Mouse (Mus musculus) gastrocnemius, postnatal 14 days (tissue): ENCODE data around the gene Cggbp1. TPM values are rescaled to one million over a fixed set of nuclear protein-coding genes. Genes with fewer than 3 reads are reported as not detected.

Experiments
- DNase-seq: peaks from one replicate; pipeline ENCODE4 v3.0.0; 2021; ENCODE audit warnings: mixed read lengths
- intact Hi-C: fragments of 180-260 bp; cut with DNase I; formaldehyde crosslinking; loops from one replicate; pipeline ENCODE4 v1.15.1; 2025; ENCODE audit warnings: low total_unique reads
- total RNA-seq, 2 experiments: library from RNA; stranded (reverse); gene quantifications; 2 replicates each; pipeline ENCODE4 v1.2.3; 2021

The Cggbp1 gene
- total RNA-seq, 2 experiments from 2014 or later = 30.9 to 31.5 TPM

DNA sequence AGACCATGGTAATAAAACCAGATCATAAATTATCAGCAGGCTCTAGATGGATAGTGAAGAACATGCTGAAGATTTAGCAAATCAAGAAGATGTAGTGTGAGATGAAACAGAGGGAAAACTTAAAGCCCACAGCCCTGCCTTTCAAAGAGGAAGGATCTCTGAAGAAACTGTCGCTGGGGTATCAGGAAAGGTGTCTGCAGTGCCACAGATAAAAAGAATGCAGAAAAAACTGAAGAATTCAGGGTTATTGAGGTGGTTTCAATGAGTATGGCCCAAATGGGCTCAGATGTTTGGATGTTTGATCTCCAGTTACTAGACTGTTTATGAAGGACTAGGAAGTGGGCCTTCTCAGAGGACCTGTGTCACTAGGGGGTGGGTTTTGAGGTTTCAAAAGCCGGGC, 17.8 kb downstream of the Cggbp1 start:
- intact Hi-C loops = no loop called here
- DNase-seq = no peak

DNA sequence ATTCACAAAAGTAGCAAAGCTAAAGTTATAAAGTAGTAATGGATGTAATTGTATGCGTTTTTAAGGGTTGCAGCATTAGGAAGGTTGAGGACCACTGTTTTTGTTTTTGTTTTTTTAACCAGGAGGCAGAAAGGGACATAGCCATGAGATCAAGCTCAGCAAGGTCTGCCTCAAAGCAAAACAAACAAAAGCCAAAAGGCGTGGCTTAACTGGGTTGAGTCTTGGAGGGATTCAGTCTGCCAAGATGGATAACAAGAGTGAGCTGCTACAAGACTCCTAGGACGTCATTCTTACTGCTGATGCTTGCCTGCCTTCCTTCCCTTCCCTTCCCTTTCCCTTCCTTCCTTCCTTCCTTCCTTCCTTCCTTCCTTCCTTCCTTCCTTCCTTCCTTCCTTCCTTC, 20.5 kb downstream of the Cggbp1 start:
- no peak for DNase-seq
- intact Hi-C loops = no loop called here

DNA sequence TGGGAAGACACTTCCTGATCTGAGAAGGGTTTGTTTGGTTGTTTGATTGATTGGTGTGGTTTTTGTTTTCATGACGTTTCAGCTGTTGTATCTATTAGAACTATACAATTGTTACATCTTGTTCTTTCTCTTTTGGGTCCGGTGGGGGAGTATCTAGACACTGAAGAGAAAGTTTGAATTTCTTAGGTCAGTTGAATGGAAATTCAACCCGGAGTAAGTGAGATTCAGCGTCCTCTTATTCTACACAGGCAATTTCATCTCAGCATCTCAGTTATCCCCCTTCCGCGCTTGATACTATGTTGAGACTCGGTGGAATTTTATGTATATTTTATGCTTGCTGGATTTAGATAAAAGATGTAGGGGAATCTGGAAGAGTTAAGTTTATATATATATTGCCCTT, 21.0 kb downstream of the Cggbp1 start:
- intact Hi-C loops = no loop called here
- DNase-seq = no peak

- DNase-seq = peak; percentile 62
- intact Hi-C loops = no loop called here
Measured at GRCm38 (mm10) chr16:64873416-64874305, 21.9 kb downstream of the Cggbp1 start.

DNA sequence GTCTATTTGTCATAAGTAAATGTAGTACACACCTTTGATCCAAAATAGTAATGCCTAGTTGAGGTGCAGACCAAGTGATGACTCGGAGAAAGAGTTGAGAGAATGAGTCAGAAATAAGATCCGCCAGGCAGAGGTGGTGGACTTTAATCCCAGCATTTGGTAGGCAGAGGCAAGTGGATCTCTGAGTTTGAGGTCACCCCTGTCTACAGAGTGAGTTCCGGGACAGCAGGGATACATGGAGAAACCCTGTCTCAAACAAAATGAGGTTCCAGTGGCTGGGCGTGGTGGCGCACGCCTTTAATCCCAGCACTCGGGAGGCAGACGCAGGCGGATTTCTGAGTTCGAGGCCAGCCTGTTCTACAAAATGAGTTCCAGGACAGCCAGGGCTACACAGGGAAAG, 23.6 kb downstream of the Cggbp1 start:
- intact Hi-C loops = no loop called here
- no peak for DNase-seq

DNA sequence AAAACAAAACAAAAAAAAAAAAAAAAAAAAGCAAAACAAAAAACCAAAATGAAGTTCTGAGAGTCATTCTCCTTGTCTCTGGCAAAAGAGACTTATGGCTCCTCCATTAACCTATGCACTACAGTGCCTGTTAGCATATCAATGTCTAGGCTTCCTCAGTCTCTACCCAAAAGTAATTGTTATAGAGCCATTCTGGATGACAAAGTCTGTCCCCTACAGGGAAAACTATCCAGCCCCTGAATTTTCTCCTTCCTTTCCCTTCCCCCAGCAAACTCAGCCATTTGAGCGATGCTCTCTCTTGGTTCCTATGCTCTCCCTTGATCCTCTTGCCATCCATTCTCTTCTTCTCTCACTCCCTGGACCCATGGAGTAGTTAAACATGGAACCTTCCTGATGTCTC, 24.0 kb downstream of the Cggbp1 start:
- intact Hi-C loops = no loop called here
- no peak for DNase-seq

- intact Hi-C loops = no loop called here
- no peak for DNase-seq
Measured at GRCm38 (mm10) chr16:64876631-64877265, 25.0 kb downstream of the Cggbp1 start.

- intact Hi-C loops = no loop called here
- DNase-seq = no peak
Measured at GRCm38 (mm10) chr16:64877314-64877713, 25.5 kb downstream of the Cggbp1 start.

DNA sequence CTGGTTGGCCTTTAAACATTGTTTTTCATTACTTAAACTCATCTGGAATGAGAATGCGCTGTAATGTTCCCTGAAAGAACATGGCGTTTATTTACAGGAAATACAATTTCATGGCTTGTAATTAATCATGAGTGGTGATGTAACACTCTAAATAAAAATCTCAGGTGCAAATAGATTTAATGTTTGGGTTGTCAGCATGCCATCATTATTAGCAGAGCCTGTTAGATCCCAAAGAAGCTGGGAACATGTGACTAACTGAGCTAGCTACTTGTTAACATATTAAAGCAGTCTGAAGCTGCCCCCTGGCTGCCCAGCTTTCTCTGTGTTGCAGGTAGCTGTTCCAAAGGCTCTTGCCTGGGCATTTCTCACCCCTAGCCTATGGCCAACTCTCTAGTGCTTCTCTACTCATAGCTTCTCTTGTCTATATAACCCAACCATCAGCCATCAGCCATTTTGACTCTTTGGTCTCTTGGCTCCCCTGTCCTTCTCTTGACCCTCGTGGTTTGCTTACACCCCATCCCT, 26.9 kb downstream of the Cggbp1 start:
- no peak for DNase-seq
- intact Hi-C loops = no loop called here

- DNase-seq = no peak
- intact Hi-C loops = no loop called here
Measured at GRCm38 (mm10) chr16:64879735-64880134, 27.9 kb downstream of the Cggbp1 start.

GRCm38 (mm10) chr16:64880986-64881385, 29.2 kb downstream of the Cggbp1 start:
- DNase-seq = no peak
- intact Hi-C loops = no loop called here

DNA sequence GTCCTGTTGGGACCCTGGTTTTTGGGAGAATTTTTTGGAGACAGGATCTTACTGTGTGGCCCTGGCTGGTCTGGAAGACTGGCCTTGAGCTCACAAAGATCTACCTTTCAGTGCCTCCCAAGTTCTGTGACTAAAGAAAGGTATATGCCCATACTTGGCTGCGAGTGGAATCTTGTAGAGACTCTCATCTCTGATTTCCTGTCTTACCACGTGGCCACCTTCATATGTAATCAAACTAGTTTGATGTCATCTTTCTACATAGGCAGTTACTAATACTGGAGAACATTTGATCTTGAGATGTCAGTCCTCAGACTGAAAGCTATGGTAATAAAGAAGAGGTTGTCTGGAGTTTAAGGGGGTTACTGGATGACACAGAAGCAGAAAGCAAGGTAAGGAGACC, 29.6 kb downstream of the Cggbp1 start:
- DNase-seq = no peak
- intact Hi-C loops = no loop called here

DNA sequence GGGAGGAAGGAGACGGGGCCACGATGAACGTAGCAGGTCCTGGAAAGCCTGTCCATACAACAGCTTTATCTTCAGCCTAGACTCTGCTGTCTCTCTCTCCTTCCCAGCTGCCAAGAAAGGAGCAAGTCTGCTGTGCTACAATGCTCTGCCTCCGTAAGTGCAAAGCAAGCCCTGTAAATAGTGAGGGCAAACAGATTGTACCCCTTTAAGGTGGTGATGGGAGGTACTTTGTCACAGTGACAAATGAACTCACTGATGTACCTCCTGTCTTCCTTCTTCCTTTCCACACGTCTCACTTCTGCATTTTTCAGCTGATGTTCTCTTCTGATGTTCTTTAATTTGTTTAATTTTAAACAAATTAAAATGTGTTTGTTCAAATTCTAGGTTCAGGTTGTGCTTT, 32.1 kb downstream of the Cggbp1 start:
- no peak for DNase-seq
- intact Hi-C loops = no loop called here

- intact Hi-C loops = no loop called here
- no peak for DNase-seq
Measured at GRCm38 (mm10) chr16:64884420-64884838, 32.6 kb downstream of the Cggbp1 start.

- DNase-seq = no peak
- intact Hi-C loops = no loop called here
Measured at GRCm38 (mm10) chr16:64885142-64885541, 33.3 kb downstream of the Cggbp1 start.

DNA sequence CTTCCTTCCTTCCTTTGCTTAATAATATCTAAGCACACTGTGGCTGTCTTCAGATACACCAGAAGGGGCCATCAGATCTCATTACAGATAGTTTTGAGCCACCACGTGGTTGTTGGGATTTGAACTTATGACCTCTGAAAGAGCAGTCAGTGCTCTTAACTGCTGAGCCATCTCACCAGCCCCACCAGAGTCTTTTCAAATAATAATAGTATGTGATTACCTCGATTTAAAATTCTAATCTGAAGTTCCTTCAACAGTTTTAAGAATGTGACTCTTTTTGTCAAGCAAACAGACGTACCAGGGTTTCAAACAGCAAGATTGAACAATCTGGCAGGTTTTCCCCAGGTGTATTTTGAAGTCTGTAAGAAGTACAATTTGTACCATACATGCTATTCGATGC, 33.8 kb downstream of the Cggbp1 start:
- DNase-seq = no peak
- intact Hi-C loops = no loop called here

DNA sequence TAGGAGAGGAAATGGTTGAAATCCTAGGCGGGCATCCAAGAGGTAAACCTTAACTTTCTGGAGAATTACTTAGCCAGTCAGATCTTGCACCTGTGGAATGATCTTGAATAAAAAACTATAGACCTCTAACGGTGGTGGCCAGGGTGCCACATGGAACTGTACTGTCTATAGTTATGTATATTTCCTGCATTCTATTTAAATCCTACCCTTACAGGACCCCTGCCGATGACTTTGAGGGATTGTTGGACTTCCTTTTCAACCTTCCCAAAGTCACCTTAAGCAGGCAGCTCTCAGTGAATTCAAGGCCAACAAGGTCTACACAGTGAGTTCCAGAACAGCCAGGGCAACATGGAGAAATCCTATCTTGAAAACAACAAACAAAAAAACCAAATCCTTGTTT, 37.7 kb downstream of the Cggbp1 start:
- intact Hi-C loops = no loop called here
- no peak for DNase-seq

- DNase-seq = no peak
Measured at GRCm38 (mm10) chr16:64899084-64899483, 47.3 kb downstream of the Cggbp1 start.

DNA sequence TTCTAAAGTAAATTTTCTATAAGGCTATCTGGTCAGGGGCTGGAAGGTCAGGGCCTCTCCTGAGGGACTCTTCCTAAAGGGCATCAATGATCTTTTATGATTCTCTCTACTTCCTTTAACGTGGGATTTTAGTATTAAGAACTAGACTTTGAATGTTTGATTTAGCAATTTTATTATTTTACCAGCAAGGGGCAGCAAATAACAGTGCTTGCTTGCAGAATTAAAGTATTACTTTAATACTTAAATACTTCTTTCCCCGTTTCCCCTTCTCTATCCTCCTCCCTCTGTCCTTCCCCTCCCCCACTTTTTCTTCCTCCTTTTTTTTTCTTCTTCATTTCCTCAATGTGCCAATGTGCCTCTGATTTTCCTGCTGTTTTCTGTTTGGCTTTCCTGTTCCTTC, 51.5 kb downstream of the Cggbp1 start:
- no peak for DNase-seq
- intact Hi-C loops = loop anchor here (10.0 kb wide), 1 partner anchor 571 kb away; no protein-coding TSS in a partner anchor

More at GRCm38 (mm10) chr16:64899084-64899483, 47.3 kb downstream of the Cggbp1 start:
- intact Hi-C loops = no loop called here

DNA sequence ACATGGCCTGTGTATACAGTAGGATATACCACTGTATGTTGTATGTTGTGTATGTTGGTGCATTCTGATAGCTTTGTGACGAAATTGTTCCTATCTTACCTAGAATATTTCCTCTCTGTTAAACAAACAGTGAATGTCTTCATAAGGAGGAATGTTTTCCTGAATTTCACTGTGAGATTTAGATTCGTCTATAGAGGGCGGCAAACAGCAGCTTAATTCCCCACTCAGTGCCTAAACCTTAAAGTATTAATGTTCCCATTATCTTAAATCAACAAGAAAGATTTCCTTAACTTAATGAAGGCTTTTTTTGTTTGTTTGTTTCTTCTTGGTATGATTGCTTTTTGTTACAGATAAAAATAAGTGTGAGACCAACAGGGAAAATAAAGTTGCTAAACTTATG, 55.3 kb downstream of the Cggbp1 start:
- DNase-seq = no peak
- intact Hi-C loops = loop anchor here (10.0 kb wide), 1 partner anchor 568 kb away; no protein-coding TSS in a partner anchor

DNA sequence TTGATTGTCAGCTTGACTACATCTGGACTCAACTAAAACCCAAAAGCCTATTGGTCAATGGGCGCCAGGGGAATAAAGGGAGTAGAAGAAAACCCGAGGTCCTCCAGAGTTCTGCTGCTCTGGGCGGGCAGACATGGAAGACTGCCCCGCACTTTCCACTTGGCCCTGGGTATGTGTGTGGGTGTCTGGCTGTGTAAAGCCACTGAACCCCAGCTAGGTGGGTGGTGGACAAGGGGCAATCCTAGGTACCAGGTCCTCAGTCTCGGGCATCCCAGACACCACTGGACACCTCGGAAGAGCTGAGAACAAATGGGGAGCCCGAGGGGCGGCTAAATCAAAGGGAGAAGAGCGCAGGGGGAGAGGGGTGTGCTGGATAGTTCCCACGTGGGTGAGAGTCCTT, 57.0 kb downstream of the Cggbp1 start:
- no peak for DNase-seq
- intact Hi-C loops = loop anchor here (10.0 kb wide), 1 partner anchor 566 kb away; no protein-coding TSS in a partner anchor
